Mouse (Mus musculus) adrenal gland (tissue): ENCODE data around the gene Ddx28.

Experiments
- intact Hi-C: fragments of 180-260 bp; cut with DNase I; formaldehyde crosslinking; loops from one replicate; pipeline ENCODE4 v1.15.1; 2025

The Ddx28 gene

DNA sequence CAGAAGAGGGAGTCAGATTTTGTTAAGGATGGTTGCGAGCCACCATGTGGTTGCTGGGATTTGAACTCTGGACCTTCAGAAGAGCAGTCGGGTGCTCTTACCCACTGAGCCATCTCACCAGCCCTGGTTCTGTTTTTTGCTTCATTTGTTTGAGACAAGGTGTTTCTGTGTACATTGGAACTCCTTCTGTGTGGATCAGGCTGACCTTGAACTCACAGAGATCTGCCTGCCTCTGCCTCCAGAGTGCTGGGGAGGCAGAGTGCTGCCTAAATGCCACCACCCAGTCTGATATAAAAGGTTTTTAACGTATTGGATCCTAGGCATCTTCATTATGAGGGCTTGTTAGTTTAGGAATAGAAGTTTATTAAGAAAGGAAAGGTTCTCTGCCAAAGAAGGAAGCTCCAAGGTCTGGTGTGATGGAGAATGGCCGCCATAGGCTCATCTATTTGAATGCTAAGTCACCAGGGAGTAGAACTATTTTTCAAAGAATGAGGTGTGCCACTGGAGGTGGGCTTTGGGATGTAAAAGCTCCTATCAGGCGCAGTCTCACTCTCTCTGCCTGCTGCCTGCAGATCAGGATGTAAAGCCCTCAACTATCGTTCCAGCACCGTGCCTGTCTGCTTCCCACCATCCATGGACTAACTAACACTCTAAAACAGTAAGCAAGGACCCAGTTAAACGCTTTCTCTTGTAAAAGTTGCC is 40.5 kb downstream of the Ddx28 start:
- intact Hi-C loops, result no loop called here

DNA sequence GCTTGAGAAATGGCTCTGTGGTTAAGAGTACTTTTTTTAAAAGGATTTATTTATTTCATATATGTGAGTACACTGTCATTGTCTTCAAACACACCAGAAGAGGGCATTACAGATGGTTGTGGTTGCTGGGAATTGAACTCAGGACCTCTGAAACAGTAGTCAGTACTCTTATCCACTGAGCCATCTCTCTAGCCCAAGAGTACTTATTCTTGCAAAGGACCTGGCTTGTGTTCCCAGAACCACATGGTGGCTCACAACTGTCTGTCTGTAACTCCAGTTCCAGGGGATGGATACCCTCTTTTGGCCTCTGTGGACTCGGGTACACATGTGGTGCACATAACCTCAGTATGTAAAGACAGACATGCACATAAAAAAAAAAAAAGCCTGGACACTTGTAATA is 42.3 kb downstream of the Ddx28 start:
- intact Hi-C loops, result no loop called here

DNA sequence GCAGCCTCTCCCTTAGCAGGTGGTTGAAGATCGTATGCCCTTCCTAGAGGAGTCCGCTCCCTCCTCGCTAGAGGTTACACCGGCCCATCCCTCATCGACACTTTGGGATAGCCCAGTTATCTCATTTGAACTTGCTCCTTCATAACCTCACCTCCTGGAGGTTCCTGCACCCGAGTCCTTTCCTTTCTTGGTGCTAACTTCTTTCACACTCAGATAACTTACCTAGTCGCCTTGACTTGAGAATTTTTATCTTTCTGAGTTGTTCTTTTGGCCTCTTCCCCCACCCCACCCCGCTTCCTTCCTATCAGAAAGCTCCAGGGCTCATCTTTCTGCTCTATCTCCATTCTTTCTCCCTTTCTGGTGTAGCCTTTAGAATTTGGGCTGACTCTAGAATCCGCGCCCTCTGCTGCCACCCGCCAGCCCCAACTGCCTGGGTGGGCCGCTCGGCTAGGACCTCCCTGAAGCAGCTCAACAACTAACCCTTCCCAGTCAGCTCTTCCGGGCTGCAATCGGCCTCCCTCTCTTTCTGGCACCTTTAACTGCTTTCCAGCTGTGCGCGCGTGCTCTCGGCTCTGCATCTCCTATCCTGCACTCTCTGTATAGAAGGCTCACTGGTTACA is 44.9 kb downstream of the Ddx28 start:
- intact Hi-C loops, result no loop called here

DNA sequence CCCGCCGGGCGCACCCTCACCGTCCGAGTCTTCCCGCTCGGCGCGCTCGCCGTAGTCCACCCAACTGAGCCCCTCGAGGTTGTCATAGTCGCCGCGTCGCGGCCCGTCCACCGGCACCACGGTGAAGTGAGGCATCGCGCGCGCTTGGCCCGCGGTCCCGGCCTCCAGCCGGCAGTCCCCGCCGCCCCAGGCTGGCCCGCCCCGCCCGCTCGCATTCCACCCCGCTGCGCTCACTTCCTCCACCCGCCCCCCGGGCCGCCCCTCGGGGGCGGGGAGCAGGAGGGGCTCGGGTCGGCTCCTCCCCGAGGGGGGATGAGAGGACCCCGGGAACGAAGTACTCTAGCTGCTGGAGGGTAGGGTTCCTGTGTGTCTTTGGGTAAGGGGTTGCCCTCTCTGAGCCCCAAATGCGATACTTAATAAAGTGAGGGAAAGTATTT is 45.8 kb downstream of the Ddx28 start, which contains the start of gene Slc12a4:
TSS of gene Slc12a4 (minus strand) at position 193 of the 437 bp plus-strand sequence.
- intact Hi-C loops, result no loop called here

DNA sequence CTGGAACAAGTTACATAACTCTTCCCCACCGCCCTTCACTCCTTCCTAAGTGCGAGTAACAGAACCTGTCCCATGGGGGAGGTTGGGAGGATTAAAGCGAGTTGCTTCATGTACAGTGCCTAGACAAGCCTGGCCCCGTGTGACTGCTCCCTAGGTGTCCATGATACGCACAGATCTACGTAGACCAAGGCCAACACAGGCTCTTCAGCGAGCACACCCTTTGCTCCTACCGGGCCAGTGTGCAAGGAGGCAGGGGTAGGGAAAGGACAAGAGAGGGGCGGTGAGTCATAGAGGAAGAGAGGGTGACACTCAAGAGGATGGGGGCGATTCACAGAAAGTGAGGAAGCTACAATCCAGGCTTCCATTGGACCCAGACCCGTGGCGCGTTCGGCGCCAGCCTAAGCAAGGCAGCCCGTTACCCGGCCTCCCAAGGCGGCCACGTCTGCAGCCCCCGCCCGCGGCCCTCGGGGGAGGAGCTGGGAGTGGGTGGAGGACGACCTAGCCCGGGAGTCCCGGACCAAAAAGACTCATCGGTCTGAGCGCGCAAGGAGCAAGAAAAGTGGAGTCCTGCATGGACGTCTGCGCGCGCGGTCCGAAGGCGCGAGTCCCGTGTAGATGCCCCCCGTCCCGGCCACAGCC is 46.3 kb downstream of the Ddx28 start:
- intact Hi-C loops, result no loop called here

DNA sequence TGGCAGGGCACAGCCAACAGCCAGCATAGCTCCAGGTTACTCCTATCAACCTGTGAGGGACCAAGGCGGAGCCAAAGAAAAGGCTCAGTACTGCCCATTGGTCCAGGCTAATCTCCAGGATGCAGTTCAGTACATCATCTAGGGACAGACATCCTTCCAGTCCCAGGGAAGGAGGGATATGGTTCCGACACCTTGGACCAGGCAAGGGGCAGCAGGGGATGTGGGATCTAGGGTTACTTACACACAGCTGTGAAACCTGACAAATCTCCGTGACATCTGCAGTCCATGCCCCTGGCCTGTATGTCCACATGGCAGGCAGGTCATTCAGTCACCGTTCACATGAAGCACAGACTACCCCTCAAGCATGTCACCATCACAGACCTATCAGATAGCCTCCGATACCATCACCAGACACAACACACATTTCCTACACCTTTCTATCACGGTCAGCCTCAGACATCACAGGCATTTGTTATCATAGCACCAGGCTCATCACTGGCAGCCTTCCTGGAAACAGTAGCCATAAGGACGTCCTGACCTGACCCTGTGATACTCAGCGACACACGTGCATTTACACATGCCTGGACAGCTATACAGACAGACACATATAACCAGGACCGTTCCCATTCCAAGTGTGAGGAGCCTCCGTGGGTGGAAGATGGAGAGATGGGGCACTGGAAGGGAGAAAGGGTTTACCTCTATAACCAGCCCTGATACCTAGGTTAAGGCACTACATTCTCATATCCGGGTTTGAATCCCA is 47.0 kb downstream of the Ddx28 start:
- intact Hi-C loops, result no loop called here

DNA sequence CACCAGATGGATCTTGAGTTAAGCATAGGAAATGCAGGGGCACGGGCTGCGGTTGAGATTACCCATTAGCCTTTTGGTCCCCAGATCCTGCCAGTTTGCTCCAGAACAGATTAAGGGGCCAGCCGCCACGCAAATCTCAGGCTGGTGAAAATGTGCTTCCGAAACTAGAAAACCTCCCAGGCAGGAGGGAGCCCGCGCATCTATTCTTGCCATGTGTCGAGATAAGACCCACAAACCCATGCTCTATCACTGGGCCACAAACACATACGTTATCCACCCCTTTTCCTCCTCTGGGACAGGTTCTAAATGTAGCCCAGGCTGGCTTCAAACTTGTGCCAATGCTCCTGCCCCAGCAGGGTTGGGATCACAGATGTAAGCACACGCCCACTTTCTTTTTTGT is 50.1 kb downstream of the Ddx28 start:
- intact Hi-C loops, result no loop called here

DNA sequence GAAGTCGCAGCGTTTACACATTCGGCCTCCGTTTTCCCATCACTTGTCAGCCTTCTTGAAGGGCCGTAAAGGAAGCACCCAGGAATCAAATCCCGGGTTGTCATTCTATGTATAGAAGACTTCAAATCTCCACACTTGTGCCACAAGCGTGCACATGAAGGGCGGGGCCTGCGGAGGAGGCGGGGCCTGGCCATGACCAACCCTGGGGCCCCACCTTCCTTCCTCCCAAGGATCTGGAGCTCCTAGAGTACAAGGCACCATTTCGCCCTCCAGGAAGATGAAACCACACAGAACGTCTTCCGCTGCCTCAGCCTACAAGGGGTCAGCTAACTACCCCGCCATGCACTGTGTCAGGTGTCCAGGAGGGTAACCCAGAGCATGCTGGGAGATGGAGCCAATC is 50.6 kb downstream of the Ddx28 start:
- intact Hi-C loops, result no loop called here
